Mouse (Mus musculus) forebrain, embryonic 12.5 days (tissue): ENCODE data around the gene Sdk2. TPM values are rescaled to one million over a fixed set of nuclear protein-coding genes. Genes with fewer than 3 reads are reported as not detected.

Experiments
- ATAC-seq: fragments of 200-750 bp; cut with Nextera tagmentation; 2 replicates; pipeline ENCODE4 v1.8.0; 2017; ENCODE audit warnings: moderate TSS enrichment; ENCODE audit not compliant: low FRiP score
- H3K27ac ChIP-seq: fragments of 300-500 bp; sonication (generic); 2 replicates; pipeline ENCODE4 v1.5.1; 2016; ENCODE audit warnings: mild to moderate bottlenecking
- H3K27me3 ChIP-seq: fragments of 300-500 bp; sonication (generic); 2 replicates; pipeline ENCODE4 v1.6.1; 2016; ENCODE audit warnings: mild to moderate bottlenecking
- H3K36me3 ChIP-seq: fragments of 300-500 bp; sonication (generic); replicated peaks from 2 replicates; pipeline ENCODE4 v1.6.1; 2016; ENCODE audit warnings: mild to moderate bottlenecking
- H3K4me1 ChIP-seq: fragments of 300-500 bp; sonication (generic); 2 replicates; pipeline ENCODE4 v1.6.1; 2016
- H3K4me2 ChIP-seq: fragments of 300-500 bp; sonication (generic); 2 replicates; pipeline ENCODE4 v1.6.1; 2016; ENCODE audit warnings: mild to moderate bottlenecking, moderate library complexity
- H3K4me3 ChIP-seq: fragments of 300-500 bp; sonication (generic); replicated peaks from 2 replicates; pipeline ENCODE4 v1.5.1; 2016; ENCODE audit warnings: mild to moderate bottlenecking
- H3K9ac ChIP-seq: fragments of 300-500 bp; sonication (generic); 2 replicates; pipeline ENCODE4 v1.6.1; 2016; ENCODE audit warnings: mild to moderate bottlenecking
- H3K9me3 ChIP-seq: fragments of 300-500 bp; sonication (generic); 2 replicates; pipeline ENCODE4 v1.6.1; 2016
- WGBS: fragments of 180-500 bp; shearing (Covaris S2); methylation state at CpG from one replicate; pipeline ENCODE4 v1.1.7; 2016; 5-methylcytosine and 5-hydroxymethylcytosine counted together
- polyA plus RNA-seq: library from polyadenylated mRNA; unstranded; fragments of >200 nt; fragmentation: Nextera tagmentation; extraction: Ambion mirVana; gene quantifications from 2 replicates; pipeline ENCODE4 v1.2.1, GENCODE M21; 2016

Sdk2 gene
- polyA plus RNA-seq, 1 experiment from 2014 or later = 3.0 TPM

GRCm38 (mm10) chr11:114066098-114066950, 522 bp downstream of the Sdk2 start:
- peak; percentile 28 for ATAC-seq
- Histone ChIP-seq H3K27me3 (peaks cover 85% of the 10 kb centered on the region), H3K36me3 (no peaks in the 10 kb centered on the region), H3K27ac (peak overlapping the region; percentile 84), H3K4me2 (peak overlapping the region; percentile 98), H3K9ac (peak overlapping the region; percentile 78), H3K9me3 (no peaks in the 10 kb centered on the region), H3K4me3 (peak overlapping the region; percentile 60), H3K4me1 (peaks cover 67% of the 10 kb centered on the region)
- whole genome bisulfite sequencing = under 1% methylated on average over 79 of the region's 90 CpGs

- 1% methylated on average over 19 of the region's 19 CpGs for WGBS
- peak overlapping the region; percentile 98 for H3K4me2 ChIP-seq
- no peak for ATAC-seq
- H3K4me1 ChIP-seq = peaks cover 67% of the 10 kb centered on the region
- H3K9ac ChIP-seq = peak overlapping the region; percentile 78
- H3K9me3 ChIP-seq = no peaks in the 10 kb centered on the region
- H3K36me3 ChIP-seq = no peaks in the 10 kb centered on the region
- no peak overlapping the region for H3K27ac ChIP-seq
- peak overlapping the region; percentile 60 for H3K4me3 ChIP-seq
- H3K27me3 ChIP-seq = peaks cover 88% of the 10 kb centered on the region
Measured at GRCm38 (mm10) chr11:114065596-114065995, 1.2 kb downstream of the Sdk2 start.

GRCm38 (mm10) chr11:114064871-114065388, 1.9 kb downstream of the Sdk2 start:
- H3K4me1 ChIP-seq = peaks cover 67% of the 10 kb centered on the region
- peak overlapping the region; percentile 98 for H3K4me2 ChIP-seq
- no peaks in the 10 kb centered on the region for H3K9me3 ChIP-seq
- peak overlapping the region; percentile 60 for H3K4me3 ChIP-seq
- no peak for ATAC-seq
- peak overlapping the region; percentile 78 for H3K9ac ChIP-seq
- no peak overlapping the region for H3K27ac ChIP-seq
- H3K36me3 ChIP-seq = no peaks in the 10 kb centered on the region
- 1% methylated on average over 32 of the region's 32 CpGs for WGBS
- peaks cover 88% of the 10 kb centered on the region for H3K27me3 ChIP-seq

GRCm38 (mm10) chr11:114061946-114062345, 4.9 kb downstream of the Sdk2 start:
- H3K27me3 ChIP-seq = peaks cover 79% of the 10 kb centered on the region
- H3K4me3 ChIP-seq = no peak overlapping the region
- H3K36me3 ChIP-seq = no peaks in the 10 kb centered on the region
- ATAC-seq = no peak
- H3K4me1 ChIP-seq = peaks cover 44% of the 10 kb centered on the region
- H3K9ac ChIP-seq = no peak overlapping the region
- H3K9me3 ChIP-seq = no peaks in the 10 kb centered on the region
- no peak overlapping the region for H3K4me2 ChIP-seq
- 70% methylated on average over 7 of the region's 7 CpGs for WGBS
- no peak overlapping the region for H3K27ac ChIP-seq

- Histone ChIP-seq H3K4me2 (no peak overlapping the region), H3K27ac (no peak overlapping the region), H3K9me3 (no peaks in the 10 kb centered on the region), H3K4me1 (peaks cover 39% of the 10 kb centered on the region), H3K36me3 (no peaks in the 10 kb centered on the region), H3K4me3 (no peak overlapping the region), H3K27me3 (peaks cover 76% of the 10 kb centered on the region), H3K9ac (no peak overlapping the region)
- WGBS = 66% methylated on average over 2 of the region's 2 CpGs
- ATAC-seq = no peak
Measured at GRCm38 (mm10) chr11:114061265-114061664, 5.6 kb downstream of the Sdk2 start.

GRCm38 (mm10) chr11:114056351-114056750, 10.5 kb downstream of the Sdk2 start:
- Histone ChIP-seq H3K4me1 (peaks cover 13% of the 10 kb centered on the region), H3K36me3 (no peaks in the 10 kb centered on the region), H3K27ac (no peak overlapping the region), H3K4me2 (no peak overlapping the region), H3K9ac (no peak overlapping the region), H3K4me3 (no peak overlapping the region), H3K9me3 (no peaks in the 10 kb centered on the region), H3K27me3 (peaks cover 29% of the 10 kb centered on the region)
- ATAC-seq = no peak
- 43% methylated on average over 2 of the region's 2 CpGs for WGBS

- 60% methylated on average over 17 of the region's 17 CpGs for WGBS
- no peak overlapping the region for H3K9ac ChIP-seq
- no peaks in the 10 kb centered on the region for H3K36me3 ChIP-seq
- H3K4me2 ChIP-seq = no peak overlapping the region
- H3K4me3 ChIP-seq = no peak overlapping the region
- ATAC-seq = no peak
- H3K27me3 ChIP-seq = peaks cover 12% of the 10 kb centered on the region; the same call in 1 of the 2 replicates
- H3K27ac ChIP-seq = no peak overlapping the region
- H3K9me3 ChIP-seq = no peaks in the 10 kb centered on the region
- H3K4me1 ChIP-seq = peaks cover 15% of the 10 kb centered on the region
Measured at GRCm38 (mm10) chr11:114054581-114055315, 12.1 kb downstream of the Sdk2 start.

GRCm38 (mm10) chr11:114051361-114051760, 15.5 kb downstream of the Sdk2 start:
- no peaks in the 10 kb centered on the region for H3K36me3 ChIP-seq
- H3K4me3 ChIP-seq = no peak overlapping the region
- H3K4me1 ChIP-seq = peaks cover 24% of the 10 kb centered on the region
- no peak overlapping the region for H3K9ac ChIP-seq
- H3K9me3 ChIP-seq = peaks cover 4% of the 10 kb centered on the region; the same call in 1 of the 2 replicates
- H3K27me3 ChIP-seq = no peaks in the 10 kb centered on the region
- H3K4me2 ChIP-seq = no peak overlapping the region
- H3K27ac ChIP-seq = no peak overlapping the region
- no peak for ATAC-seq
- WGBS = 75% methylated on average over 4 of the region's 4 CpGs

GRCm38 (mm10) chr11:114050511-114050910, 16.3 kb downstream of the Sdk2 start:
- peaks cover 4% of the 10 kb centered on the region; the same call in 1 of the 2 replicates for H3K9me3 ChIP-seq
- no peak overlapping the region for H3K27ac ChIP-seq
- 85% methylated on average over 3 of the region's 3 CpGs for WGBS
- peaks cover 24% of the 10 kb centered on the region for H3K4me1 ChIP-seq
- no peak overlapping the region for H3K4me2 ChIP-seq
- H3K36me3 ChIP-seq = no peaks in the 10 kb centered on the region
- H3K4me3 ChIP-seq = no peak overlapping the region
- no peak overlapping the region for H3K9ac ChIP-seq
- H3K27me3 ChIP-seq = no peaks in the 10 kb centered on the region
- ATAC-seq = no peak

GRCm38 (mm10) chr11:114047887-114048331, 18.9 kb downstream of the Sdk2 start:
- WGBS = 23% methylated on average over 10 of the region's 10 CpGs
- Histone ChIP-seq H3K4me2 (no peak overlapping the region), H3K9me3 (peaks cover 4% of the 10 kb centered on the region; the same call in 1 of the 2 replicates), H3K27me3 (peaks cover 3% of the 10 kb centered on the region; the same call in 1 of the 2 replicates), H3K4me1 (peaks cover 25% of the 10 kb centered on the region), H3K4me3 (no peak overlapping the region), H3K27ac (no peak overlapping the region), H3K36me3 (no peaks in the 10 kb centered on the region), H3K9ac (no peak overlapping the region)
- no peak for ATAC-seq

GRCm38 (mm10) chr11:114046927-114047326, 19.9 kb downstream of the Sdk2 start:
- Histone ChIP-seq H3K27ac (no peak overlapping the region), H3K4me3 (no peak overlapping the region), H3K4me2 (no peak overlapping the region), H3K27me3 (peaks cover 6% of the 10 kb centered on the region; the same call in 1 of the 2 replicates), H3K9me3 (peaks cover 4% of the 10 kb centered on the region; the same call in 1 of the 2 replicates), H3K4me1 (peaks cover 25% of the 10 kb centered on the region), H3K36me3 (no peaks in the 10 kb centered on the region), H3K9ac (no peak overlapping the region)
- 96% methylated on average over 5 of the region's 5 CpGs for WGBS
- no peak for ATAC-seq

GRCm38 (mm10) chr11:114044373-114044772, 22.5 kb downstream of the Sdk2 start:
- H3K27me3 ChIP-seq = peaks cover 6% of the 10 kb centered on the region; the same call in 1 of the 2 replicates
- WGBS = 54% methylated on average over 4 of the region's 4 CpGs
- no peak overlapping the region for H3K4me2 ChIP-seq
- ATAC-seq = no peak
- H3K4me3 ChIP-seq = no peak overlapping the region
- no peaks in the 10 kb centered on the region for H3K36me3 ChIP-seq
- no peak overlapping the region for H3K27ac ChIP-seq
- peaks cover 4% of the 10 kb centered on the region; the same call in 1 of the 2 replicates for H3K9me3 ChIP-seq
- H3K9ac ChIP-seq = no peak overlapping the region
- peaks cover 41% of the 10 kb centered on the region for H3K4me1 ChIP-seq
